Mouse (Mus musculus) cerebellum, postnatal 36 days (tissue): ENCODE data around the gene Dynlrb2.

Experiments used
- DNase-seq, 2 experiments: peaks; one replicate each; pipeline ENCODE4 v3.0.0; 2021 to 2022; ENCODE audit warnings: mixed read lengths in 2 of 2

The Dynlrb2 gene

GRCm38 (mm10) chr8:116504477-116505120 is at the start of gene Dynlrb2:
Gene Dynlrb2, plus strand, starts transcription at chr8:116504974.
- peak; percentile 90 to 91 for DNase-seq

GRCm38 (mm10) chr8:116458569-116458968 is 46.2 kb upstream of the Dynlrb2 start:
- DNase-seq: no peak

- no peak for DNase-seq
Measured at GRCm38 (mm10) chr8:116461472-116461871, 43.3 kb upstream of the Dynlrb2 start.

GRCm38 (mm10) chr8:116466586-116466985 is 38.2 kb upstream of the Dynlrb2 start:
- DNase-seq: no peak

- no peak for DNase-seq
Measured at GRCm38 (mm10) chr8:116467027-116467426, 37.7 kb upstream of the Dynlrb2 start.

- no peak for DNase-seq
Measured at GRCm38 (mm10) chr8:116477941-116478340, 26.8 kb upstream of the Dynlrb2 start.

GRCm38 (mm10) chr8:116478681-116479080 is 26.1 kb upstream of the Dynlrb2 start:
- DNase-seq: no peak

GRCm38 (mm10) chr8:116480894-116481293 is 23.9 kb upstream of the Dynlrb2 start:
- peak; percentile 70 to 81 for DNase-seq

- DNase-seq: no peak
Measured at GRCm38 (mm10) chr8:116482738-116483137, 22.0 kb upstream of the Dynlrb2 start.

- peak in 1 of 2 experiments; percentile 20 for DNase-seq
Measured at GRCm38 (mm10) chr8:116484087-116484486, 20.7 kb upstream of the Dynlrb2 start.

GRCm38 (mm10) chr8:116488546-116488945 is 16.2 kb upstream of the Dynlrb2 start:
- DNase-seq: no peak

- DNase-seq: no peak
Measured at GRCm38 (mm10) chr8:116500057-116500809, 4.5 kb upstream of the Dynlrb2 start.

- peak; percentile 46 to 51 for DNase-seq
Measured at GRCm38 (mm10) chr8:116508721-116509120, 3.9 kb downstream of the Dynlrb2 start.

GRCm38 (mm10) chr8:116509247-116509646 is 4.5 kb downstream of the Dynlrb2 start:
- no peak for DNase-seq

GRCm38 (mm10) chr8:116519676-116520075 is 14.9 kb downstream of the Dynlrb2 start:
- peak; percentile 68 to 78 for DNase-seq

- peak in 1 of 2 experiments; percentile 37 for DNase-seq
Measured at GRCm38 (mm10) chr8:116521208-116521607, 16.4 kb downstream of the Dynlrb2 start.

- DNase-seq: peak in 1 of 2 experiments; percentile 25
Measured at GRCm38 (mm10) chr8:116521641-116522040, 16.9 kb downstream of the Dynlrb2 start.

GRCm38 (mm10) chr8:116522104-116522767 is 17.5 kb downstream of the Dynlrb2 start:
- peak; percentile 30 to 39 for DNase-seq

- peak; percentile 67 to 71 for DNase-seq
Measured at GRCm38 (mm10) chr8:116524915-116525314, 20.1 kb downstream of the Dynlrb2 start.

GRCm38 (mm10) chr8:116528736-116529135 is 24.0 kb downstream of the Dynlrb2 start:
- no peak for DNase-seq

- DNase-seq: no peak
Measured at GRCm38 (mm10) chr8:116533081-116533480, 28.3 kb downstream of the Dynlrb2 start.

GRCm38 (mm10) chr8:116536786-116537185 is 32.0 kb downstream of the Dynlrb2 start:
- no peak for DNase-seq

GRCm38 (mm10) chr8:116538763-116539162 is 34.0 kb downstream of the Dynlrb2 start:
- no peak for DNase-seq

- DNase-seq: no peak
Measured at GRCm38 (mm10) chr8:116540136-116540535, 35.4 kb downstream of the Dynlrb2 start.
